Mouse (Mus musculus) adrenal gland (tissue): ENCODE measurements around the gene Cdc42bpb.

Experiments used
- intact Hi-C: fragments of 180-260 bp; cut with DNase I; formaldehyde crosslinking; loops from one replicate; pipeline ENCODE4 v1.15.1; 2025

The Cdc42bpb gene

DNA sequence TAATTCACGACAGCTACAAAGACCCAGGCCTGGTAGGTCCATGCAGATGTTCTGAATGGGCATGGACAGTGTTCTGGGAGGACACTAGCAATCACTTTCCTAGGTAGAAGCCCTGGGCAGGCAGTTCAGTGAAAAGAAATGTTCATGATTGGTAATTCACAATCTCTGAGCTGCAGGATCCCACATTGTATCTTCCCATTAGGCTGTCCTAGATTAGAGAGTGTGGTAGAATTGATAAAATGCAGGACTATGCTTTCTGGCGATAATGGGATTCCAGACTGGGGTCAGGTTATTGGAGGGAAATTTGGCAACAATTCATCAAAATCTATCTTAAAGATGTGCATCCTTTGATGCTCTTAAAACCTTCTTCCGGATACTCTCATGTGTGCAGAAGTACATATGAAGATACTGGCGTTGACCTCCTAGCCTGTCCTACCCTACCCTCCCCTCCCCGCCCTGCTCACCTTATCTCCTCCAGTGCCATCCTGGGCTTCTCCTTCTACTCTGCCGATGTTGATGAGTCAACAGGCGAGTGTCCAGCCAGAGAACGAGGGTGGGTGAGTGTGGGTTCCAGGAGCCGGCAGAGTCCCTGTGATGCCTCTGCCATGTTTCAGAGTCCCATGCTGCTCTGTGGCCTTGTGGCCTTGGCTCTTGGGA, 130.6 kb downstream of the Cdc42bpb start:
- intact Hi-C loops, result no loop called here

DNA sequence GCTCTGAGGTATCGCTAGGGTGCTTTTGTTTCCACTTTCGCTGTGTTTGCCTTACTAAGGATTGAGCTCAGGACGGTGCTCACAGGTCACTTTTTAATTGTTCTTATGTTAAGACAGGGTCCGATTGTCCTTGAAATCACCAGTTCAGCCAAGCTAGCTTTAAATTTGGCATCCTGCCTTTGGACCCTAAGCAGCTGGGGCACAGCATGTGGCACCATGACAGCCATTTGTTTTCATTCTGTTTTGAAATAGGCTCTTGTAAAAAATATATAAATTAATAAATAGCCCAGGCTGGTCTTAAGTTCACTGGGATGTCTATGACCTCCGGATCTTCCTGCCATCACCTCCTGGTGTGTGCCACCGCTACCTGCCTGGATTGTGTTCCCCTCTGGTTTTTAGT, 132.4 kb downstream of the Cdc42bpb start:
- intact Hi-C loops, result no loop called here

DNA sequence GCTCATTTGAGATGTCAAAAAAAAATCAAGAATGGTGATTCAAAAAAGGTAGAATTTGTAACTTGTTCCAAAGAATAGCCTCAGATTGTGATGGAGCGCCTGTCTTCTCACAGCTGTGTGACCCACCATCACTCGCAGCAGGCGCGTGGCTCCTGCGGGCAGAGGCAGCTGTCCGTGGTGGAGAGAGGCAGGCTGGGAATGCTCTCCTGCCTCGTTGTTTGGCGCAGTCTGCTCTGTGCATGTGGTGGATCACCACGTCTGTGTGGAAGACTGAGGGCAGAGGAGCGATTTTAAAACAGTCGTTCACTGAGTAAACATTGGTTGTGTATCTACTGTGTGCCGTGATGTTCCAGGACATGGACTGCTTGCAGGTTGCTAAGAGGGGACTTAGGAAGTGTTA, 133.8 kb downstream of the Cdc42bpb start:
- intact Hi-C loops, result no loop called here
